Mouse (Mus musculus): ENCODE data around the gene Lrrc74a.
A peak's percentile ranks its signal among the peaks of the same experiment; 100 is the strongest.

Gene Lrrc74a

DNA sequence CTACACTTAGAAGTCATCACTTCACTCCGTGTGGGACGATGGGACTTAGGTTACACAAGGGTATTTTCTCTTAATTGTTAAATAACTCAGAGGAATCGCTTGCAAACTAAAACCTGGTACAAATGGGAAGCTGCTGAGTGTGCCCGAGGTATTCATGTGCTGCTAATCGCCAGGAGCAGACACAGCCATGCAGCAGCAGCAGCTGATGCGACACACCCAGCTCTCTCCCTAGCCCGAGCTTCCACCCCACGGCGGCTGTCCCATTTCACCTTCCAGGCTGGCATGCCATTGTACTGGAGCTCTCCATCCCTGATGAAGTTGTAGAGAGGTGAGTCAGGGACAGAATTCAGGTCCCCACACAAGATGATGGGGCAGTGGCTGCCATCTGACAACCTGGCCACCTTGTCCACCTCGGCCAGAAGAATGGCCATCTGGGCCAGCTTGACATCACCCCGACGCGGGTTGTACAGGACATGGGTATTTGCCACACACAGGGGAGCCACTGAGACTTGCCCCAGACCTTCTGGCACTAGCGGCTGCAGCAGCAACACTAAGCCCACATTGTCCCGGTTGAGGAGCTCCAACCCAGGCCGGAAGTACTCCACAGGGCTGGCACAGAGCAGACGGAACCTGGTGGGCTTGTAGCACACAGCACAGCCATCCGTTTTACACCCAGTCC, 14.1 kb upstream of the Lrrc74a start:
- DNase-seq (ENCODE audit: low spot score in 2 of 2) = no peak

DNA sequence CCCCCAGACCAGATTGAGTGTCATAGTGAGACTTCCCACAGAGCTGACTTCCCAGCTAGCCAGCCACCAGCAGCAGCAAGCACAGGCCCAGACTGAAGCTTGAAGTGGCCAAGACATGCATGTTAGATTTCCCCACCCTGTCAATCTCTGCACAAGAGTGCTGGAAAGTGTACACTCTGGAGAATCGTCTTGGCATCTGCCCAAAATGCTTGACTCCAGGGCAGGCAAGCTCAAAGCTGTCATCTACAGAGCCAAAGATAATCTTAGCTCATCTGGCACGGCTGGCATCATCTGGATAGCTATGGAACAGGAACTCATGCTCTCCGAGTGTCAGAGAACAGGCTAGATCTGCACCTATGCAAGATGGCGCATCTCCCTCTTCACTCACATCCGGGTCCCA, 12.7 kb upstream of the Lrrc74a start:
- DNase-seq (ENCODE audit: low spot score in 2 of 2) = no peak

DNA sequence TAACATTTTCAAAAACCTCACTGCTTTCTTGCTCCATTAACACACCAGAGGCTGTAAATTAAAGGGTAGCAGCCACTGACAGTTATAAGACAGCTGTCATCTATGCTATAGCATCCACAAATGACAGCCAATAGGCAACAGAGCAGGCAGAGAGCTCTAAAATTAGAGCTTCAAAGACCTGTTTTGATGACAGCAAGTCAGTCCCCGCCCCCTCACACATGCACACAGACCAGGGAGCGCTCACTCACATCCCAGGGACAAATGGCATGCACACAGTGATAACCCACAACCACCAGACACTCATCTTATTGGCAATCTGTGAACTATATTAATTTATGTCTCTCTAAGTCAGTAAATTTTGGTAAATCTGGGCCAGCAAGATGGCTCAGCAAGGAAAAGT, 9.9 kb upstream of the Lrrc74a start:
- DNase-seq (ENCODE audit: low spot score in 2 of 2) = no peak

DNA sequence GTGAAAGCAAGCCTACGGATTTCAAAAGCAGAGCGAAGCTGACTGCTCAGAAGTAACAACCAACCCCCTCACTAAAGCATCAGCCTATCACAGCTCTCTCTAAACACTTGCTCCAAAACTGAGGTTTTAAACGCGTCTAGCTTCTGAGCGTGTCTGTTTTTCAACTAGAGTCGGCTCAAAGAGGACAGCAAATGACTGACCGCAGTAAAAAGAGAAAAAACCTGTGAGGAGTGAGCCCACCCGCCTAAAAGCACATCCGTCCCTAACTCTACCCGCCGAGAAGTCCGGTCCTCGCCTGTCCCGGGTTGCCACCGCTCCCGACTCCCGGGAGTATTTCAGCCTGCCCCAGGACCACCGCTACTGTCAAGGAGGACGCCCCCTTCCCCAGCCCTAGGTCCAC, 8.5 kb upstream of the Lrrc74a start:
- no peak for DNase-seq (ENCODE audit: low spot score in 2 of 2)

DNA sequence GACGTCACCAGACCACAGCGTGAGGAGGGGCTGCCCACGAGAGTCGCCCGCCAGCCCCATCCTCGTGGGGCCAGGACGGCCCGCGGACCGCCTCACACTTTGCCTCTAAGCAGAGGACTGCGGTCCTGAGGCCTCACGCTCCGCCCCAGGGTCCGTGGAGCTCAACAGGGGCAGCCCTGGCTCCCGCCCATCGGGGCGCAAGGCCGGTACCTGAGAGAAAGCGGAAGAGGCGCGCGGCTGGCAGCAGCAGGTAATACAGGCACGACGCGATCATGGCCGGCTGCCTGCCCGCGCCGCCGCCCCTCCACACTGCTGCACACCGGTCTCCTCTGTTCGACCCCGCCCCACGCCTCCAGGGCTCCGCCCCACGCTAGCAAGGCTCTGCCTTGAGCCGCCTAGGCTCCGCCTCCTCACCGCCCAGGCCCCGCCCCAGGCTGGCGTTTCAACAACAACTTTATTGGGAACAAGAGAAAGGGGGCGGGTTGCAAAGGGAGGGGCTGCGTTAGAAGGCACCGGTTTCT, 8.0 kb upstream of the Lrrc74a start, which contains the start of gene Angel1:
Angel1 (minus strand) TSS at position 341 of the 521 bp plus-strand sequence.
- DNase-seq (ENCODE audit: low spot score in 2 of 2) = peak; percentile 92 to 93

DNA sequence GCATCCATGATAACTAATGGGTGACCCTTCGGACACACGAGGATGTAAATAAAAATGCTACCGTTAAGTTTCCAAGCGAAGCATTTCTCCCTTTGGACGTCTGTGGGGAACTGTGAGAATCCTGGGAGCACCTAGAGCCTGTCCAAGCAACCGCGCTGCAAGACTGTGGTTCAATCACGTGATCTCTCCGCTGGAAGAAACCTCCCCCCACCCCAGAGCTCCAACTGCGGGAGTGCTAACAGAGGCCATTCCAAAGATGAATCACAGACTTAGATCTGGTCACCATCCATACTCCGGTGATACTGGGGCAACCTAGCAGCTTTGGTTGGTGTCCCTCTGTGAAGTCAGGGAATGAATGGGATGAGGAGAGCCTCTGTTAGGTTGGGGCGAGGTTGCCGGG, 26.9 kb downstream of the Lrrc74a start:
- DNase-seq (ENCODE audit: low spot score in 2 of 2) = no peak

DNA sequence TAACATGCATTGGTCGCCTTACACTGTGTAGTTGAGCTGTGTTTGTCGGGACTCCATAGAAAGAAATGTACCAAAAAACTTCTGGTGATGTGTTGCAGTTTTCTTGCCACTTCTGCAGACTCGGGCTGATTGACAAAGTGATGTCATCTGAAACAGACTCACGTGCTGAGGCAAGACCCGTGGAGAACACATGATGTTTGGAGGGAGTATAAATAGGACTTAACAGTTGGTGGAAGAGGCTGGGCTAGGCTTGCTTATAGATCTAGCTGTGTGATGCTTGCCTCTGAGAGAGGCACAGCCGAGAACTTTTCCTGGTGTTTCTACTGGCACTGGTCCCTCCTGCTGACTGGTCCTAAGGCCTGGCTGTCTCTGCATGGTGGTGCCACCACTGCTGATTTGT, 29.9 kb downstream of the Lrrc74a start:
- DNase-seq (ENCODE audit: low spot score in 2 of 2) = no peak

DNA sequence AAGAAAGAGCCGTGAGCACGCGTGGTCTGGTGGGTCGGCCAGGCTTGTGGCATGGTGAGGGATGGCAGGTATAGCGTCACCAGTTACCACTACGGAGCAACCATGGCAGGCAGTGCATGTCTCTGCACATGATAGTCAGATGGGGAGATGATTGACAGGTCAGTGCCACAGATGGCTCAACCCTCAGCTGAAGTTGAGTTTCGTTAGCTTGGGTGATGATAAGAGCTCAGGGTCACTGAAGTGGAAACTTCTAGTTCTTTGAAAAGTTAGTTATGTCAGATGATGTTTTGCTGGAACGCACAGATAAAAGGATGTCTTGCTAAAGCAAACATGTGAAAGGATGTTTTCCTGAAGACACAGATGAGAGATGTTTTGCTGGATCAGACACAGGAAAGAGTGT, 32.3 kb downstream of the Lrrc74a start:
- no peak for DNase-seq (ENCODE audit: low spot score in 2 of 2)

DNA sequence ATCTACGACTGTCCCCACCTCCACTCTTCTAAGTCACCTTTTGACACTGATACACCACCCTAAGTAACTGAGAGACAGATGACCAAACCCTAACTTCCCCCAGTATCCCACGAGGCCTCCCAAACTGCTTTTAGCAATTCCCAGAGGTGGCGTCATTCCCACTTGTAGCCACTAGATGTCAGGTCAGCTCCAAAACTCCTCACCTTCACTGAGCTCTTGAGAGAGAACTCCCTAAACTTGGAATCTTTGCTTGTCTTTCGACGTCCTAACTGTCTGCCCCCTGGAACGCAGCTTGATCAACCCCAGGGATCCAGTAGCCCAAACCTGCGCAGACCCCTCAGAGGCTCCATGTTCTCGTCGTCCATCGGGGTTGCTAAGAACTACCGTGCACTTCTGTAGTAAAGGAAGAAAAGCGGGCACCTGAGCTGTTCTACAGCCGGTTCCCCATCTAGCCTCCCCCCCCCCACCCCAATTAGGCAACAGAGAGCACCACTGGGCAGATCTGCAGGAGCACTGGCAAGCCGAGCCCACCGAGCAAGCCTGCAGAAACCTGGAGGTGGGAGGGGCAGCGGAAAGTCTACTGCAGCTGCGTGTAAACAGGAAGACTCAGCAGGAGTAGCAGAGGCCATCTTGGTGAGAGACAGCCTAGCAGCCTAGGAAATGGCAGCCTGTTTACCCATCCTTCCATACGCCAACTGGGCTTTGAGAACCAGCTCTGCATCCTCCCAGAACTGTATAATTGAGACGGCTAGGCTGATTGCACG, 33.9 kb downstream of the Lrrc74a start:
- DNase-seq (ENCODE audit: low spot score in 2 of 2) = peak in 1 of 2 experiments; percentile 34

DNA sequence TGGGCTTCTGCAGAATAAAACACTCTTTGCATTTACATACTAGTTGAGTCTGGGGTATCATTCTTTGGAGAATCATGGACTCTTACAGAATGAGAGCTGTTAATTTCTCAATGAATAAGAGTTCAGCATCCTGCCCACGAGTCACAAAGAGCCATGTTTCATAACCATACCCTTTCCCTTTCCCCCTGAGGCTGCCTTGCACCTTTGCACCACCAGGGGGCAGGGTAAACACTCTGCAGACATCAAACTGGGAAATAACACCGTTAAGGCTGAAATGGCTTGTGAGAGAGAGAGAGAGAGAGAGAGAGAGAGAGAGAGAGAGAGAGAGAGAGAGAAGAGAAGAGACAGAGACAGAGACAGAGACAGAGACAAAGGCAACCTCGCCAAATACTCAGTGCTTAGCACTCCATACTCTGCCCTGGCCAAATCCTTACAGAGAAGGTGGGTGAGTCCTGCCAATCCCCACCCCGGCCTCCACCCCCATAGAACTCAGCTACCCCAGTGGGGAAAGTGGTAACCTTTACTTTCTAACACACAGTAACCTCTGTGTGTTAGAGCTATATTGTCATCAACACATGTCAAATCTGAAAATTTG, 34.9 kb downstream of the Lrrc74a start:
- DNase-seq (ENCODE audit: low spot score in 2 of 2) = peak; percentile 74 to 80

DNA sequence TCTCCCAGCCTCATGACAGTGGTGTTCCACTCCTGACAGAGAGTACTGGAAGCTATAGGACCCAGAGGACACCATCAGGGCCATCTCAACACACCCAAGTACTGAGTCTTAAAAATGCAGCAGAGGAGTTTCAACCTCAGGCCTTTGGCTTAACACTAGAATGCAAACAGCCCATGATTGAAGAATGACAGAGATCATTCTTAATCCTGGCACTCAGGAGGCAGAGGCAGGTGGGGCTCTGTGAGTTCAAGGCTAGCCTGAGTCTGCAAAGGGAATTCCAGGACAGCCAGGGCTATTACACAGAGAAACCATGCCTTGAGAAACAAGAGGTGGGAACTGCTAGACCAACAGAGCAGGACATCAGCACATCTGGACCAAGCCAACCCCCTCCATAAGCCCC, 35.6 kb downstream of the Lrrc74a start:
- DNase-seq (ENCODE audit: low spot score in 2 of 2) = no peak

DNA sequence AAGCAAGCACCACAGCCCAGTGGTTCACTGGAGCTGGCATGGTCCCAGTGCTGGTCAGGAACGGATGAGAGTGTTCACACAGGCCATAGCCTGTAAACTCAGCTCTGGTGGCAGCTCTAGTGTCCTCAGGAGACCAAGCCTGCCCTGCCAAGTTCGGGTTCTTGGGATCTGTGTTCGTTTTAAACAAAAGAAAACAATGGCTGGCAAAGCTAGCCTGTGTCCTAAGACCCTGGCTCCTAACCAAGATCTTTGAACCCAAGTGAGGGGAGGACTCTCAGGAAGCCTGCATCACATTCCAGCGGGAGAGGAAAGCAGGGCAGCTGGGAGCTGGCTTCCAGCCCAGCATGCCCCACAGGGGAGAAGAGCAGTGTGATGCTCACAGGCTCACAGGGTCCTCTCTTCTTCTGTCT, 36.1 kb downstream of the Lrrc74a start:
- DNase-seq (ENCODE audit: low spot score in 2 of 2) = peak in 1 of 2 experiments; percentile 25

DNA sequence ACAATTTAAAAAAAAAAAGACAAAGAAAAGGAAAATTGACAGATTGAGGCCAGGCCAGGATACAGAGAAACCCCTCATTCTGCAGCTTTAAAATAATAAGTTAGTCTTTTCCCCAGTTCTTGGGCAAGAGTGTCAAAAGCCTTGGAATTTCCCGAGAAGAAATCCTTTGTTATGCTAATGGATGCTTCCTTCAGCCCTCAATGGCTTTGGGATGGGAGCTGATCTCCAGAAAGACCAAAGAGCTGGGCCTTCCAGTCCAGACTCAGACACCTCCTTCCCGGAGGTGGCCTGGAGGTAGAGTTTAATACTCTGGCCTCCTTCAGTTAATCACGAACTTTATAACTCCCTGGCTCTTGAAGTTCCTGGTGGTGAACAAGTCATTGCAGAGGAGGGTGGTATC, 36.8 kb downstream of the Lrrc74a start:
- DNase-seq (ENCODE audit: low spot score in 2 of 2) = no peak

DNA sequence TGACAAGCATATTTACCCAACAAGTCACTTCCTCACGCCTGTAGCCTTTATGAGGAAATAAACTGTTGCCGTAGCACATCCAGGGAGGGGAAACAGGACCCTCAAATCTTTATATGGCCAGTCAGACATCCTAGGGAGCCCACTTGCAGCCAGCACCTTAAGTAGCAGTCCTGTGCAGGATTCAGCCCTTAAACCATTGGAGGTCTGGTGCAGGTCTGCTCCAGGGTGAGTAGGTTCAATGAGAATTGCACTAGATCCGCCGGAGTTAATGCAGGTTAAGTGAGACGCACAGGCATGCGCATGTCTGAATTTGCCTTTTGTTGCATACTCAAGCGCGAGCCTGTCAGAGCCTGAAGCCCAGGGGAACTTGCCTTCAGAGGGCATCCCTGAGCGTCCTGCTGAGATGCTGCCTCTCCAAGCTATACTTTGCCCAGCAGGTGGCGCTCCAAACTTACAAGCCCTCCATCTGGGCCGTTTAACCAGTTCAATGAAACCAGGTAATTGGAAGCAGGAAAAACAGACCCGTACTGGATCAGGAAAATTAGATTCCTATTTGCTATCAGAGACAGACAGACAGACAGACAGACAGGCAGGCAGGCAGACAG, 37.8 kb downstream of the Lrrc74a start:
- peak; percentile 86 to 90 for DNase-seq (ENCODE audit: low spot score in 2 of 2)

DNA sequence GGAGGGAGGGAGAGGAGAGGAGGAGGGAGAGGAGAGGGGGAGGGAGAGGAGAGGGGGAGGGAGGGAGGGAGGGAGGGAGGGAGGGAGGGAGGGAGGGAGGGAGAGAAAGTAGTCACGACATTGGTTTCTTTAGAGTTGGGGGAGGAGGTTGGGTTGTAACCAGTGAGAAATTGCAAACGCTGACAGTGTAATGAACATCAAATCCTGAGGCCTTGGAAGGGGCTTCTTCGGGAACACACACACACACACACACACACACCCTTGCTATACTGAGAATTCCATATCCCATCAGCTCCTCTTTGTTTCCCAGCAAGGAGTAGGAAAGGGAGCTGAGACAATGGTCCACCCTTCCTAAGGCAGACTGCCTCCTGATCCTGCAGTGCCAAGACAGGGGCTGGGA, 38.4 kb downstream of the Lrrc74a start:
- DNase-seq (ENCODE audit: low spot score in 2 of 2) = no peak

DNA sequence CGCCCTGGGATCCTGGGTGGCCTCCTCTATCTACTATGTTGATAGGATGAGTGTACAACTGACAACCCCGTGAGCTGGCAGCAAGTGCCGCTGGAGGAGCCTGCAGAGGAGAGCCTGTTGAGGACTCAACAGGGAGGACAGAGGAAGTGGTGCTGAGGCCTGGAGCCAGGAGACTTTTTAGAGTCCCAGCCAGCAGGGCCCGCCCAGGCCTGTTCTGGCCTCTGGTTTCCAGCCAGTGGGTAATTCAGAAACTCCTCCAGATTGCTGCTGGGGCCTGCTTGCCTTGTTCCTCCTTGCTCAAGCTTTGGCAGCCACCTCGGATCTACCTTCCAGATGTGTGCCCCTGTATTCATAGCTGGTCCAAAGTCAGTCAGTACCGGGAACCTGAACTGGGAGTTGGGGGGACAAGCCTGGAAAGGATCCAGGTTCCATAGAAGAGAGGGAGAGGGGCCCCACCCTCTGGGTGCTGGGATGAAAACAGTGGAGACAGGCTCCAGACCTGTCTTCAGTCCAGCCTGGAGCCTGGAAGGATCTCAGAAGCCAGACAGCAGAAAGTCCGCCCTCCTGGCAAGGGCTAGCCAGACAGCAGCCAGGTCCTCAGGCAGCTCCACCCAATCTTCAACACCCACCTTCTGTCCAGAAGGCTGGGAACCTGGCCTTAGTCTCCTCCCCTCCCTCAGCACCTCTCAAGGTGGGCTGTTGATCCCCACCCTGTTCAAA, 41.6 kb downstream of the Lrrc74a start:
- DNase-seq (ENCODE audit: low spot score in 2 of 2) = no peak

DNA sequence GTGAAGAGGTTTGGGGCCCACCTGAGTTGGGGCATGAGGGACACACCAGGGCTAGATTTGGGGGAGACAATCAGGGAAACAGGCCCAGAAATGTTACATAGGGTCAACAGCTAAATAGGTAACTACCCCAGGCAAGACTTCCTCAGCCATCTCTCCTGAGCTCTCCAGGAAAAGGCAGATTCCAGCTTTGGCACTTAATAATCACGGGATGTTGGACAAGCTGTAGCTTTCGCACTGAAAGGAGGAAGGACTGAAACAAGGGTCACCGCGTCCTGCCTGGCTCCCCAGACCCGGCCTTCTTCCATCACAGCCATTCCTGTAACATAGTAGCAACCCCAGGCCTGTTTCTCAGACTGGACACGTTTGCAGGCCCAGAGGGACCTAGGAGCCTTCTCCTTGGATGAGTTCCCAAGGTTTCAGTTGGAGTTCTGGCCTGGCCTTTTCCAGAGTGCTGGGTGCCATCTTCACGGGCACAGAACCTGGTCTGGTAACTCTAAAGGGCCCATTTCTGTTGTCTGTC, 42.2 kb downstream of the Lrrc74a start:
- DNase-seq (ENCODE audit: low spot score in 2 of 2) = no peak

DNA sequence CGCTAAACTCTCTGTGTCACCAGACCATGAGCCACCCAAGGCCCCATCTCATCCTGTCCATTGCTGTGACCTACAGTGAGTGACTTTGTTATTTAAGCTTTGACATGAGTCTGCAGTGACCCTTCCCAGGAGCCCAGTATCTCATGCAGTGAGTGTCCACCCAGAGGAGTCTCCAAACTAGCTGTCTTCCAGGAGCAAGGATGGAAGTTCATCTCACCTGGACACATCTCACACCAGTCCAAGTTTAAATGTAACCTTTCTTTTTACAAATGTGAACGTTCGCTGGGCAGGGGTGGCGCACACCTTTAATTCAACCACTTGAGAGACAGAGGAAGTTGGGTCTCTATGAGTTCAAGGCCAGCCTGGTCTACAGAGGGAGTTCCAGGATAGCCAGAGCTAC, 44.4 kb downstream of the Lrrc74a start:
- no peak for DNase-seq (ENCODE audit: low spot score in 2 of 2)

DNA sequence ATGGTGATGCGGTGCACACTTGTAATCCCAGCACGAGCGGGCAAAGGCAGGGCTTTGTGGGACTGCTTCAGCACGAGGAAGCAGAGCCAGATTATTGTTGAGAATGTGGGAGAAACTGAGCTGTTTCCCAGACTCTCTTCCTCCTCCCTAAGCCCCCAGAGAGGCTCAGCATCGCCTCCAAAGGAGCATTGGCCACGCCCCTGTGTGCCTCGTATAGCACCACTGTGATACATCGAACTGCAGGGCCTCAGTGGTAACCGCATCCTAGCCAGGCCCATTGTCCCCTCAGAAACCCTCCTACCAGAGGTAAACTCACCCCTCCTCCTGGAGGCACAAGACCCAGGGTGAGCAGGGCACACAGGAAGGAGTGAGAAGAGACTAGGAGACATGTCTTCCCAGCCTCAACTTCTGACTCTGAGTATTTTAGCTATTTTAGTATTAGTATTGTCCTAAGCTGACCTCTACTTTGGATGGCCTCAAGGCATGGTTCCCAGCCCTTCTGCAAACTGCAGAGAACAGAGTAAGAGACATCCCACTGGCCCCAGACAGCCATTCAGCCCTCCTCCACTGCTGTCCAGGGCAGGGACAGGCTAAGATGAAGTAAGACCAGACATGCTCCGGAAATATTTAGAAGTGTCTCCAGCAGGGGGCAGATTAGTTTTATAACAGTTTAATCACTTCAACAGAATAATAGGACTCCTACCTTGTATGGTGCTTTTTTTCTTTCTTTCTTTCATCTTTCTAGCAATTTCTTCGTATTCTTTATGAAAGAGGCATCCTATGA, 45.2 kb downstream of the Lrrc74a start:
- DNase-seq (ENCODE audit: low spot score in 2 of 2) = no peak

DNA sequence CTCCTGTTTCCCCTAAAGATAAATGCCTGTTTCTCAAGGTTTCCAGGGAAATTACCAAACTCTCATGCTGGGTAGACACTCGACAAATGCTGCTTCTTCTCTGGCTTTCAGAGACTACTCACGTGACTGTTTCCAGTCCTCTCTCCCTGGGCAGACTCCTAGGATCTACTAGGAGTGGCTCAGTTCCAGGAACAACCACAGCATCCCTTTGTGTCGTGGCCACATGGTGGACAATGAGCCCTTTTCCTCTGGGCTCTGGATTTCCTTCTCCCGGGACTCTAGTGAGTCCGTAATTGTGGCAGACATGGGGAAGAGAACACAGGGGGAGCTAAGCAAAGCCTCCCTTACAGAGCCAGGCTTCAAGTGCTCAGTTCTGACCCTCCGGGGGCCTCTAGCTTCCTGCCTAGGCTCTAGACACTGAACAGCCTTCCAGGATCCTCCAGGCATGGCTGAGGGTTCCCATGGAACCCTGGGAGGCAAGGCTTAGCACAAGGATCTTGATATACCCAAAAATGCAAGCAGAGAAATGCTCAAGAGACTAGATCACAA, 47.6 kb downstream of the Lrrc74a start:
- DNase-seq (ENCODE audit: low spot score in 2 of 2) = peak in 1 of 2 experiments; percentile 46
